Mouse (Mus musculus): ENCODE results near the gene Anapc15. TPM values are rescaled to one million over a fixed set of nuclear protein-coding genes. Genes with fewer than 3 reads are reported as not detected.

Anapc15 gene
- polyA plus RNA-seq, 2 experiments, result 60.5 to 68.9 TPM

- no peaks in the 10 kb centered on the region for H3K36me3 ChIP-seq (ENCODE audit: control insufficient read depth, insufficient read depth, low read length)
- 84% methylated on average over 6 of the region's 6 CpGs for WGBS
- H3K27me3 ChIP-seq (ENCODE audit: control insufficient read depth, insufficient read depth, low read length), result no peaks in the 10 kb centered on the region
- H3K9ac ChIP-seq (ENCODE audit: low read depth, low read length, severe bottlenecking), result no peak overlapping the region
- TF ChIP-seq POLR2A (IDR thresholded peaks at IDR 0.05; ENCODE audit: borderline replicate concordance, extremely low read depth, insufficient read depth, insufficient read length), result no peak
- ATAC-seq (ENCODE audit: low FRiP score, low read depth) (no peak), DNase-seq (ENCODE audit: low spot score) (no peak)
- no peak overlapping the region for H3K27ac ChIP-seq (replicated peaks; ENCODE audit: low read depth, low read length)
- no peaks in the 10 kb centered on the region for H3K9me3 ChIP-seq (ENCODE audit: control insufficient read depth, low read length)
- H3K4me2 ChIP-seq (replicated peaks; ENCODE audit: low read depth, low read length, severe bottlenecking), result no peak overlapping the region
- no peaks in the 10 kb centered on the region for H3K4me1 ChIP-seq (ENCODE audit: control insufficient read depth, insufficient read depth, low read length)
- H3K4me3 ChIP-seq (replicated peaks; ENCODE audit: low read length), result no peak overlapping the region
Measured at GRCm38 (mm10) chr7:101852846-101853245, 10.7 kb upstream of the Anapc15 start.

- no peak overlapping the region for H3K4me2 ChIP-seq (replicated peaks; ENCODE audit: low read depth, low read length, severe bottlenecking)
- H3K9me3 ChIP-seq (ENCODE audit: control insufficient read depth, low read length), result no peaks in the 10 kb centered on the region
- TF ChIP-seq POLR2A (IDR thresholded peaks at IDR 0.05; ENCODE audit: borderline replicate concordance, extremely low read depth, insufficient read depth, insufficient read length), result no peak
- no peaks in the 10 kb centered on the region for H3K27me3 ChIP-seq (ENCODE audit: control insufficient read depth, insufficient read depth, low read length)
- no peak overlapping the region for H3K9ac ChIP-seq (ENCODE audit: low read depth, low read length, severe bottlenecking)
- WGBS, result 80% methylated on average over 2 of the region's 2 CpGs
- H3K36me3 ChIP-seq (ENCODE audit: control insufficient read depth, insufficient read depth, low read length), result no peaks in the 10 kb centered on the region
- no peaks in the 10 kb centered on the region for H3K4me1 ChIP-seq (ENCODE audit: control insufficient read depth, insufficient read depth, low read length)
- DNase-seq (ENCODE audit: low spot score) (no peak), ATAC-seq (ENCODE audit: low FRiP score, low read depth) (no peak)
- H3K4me3 ChIP-seq (replicated peaks; ENCODE audit: low read length), result no peak overlapping the region
- no peak overlapping the region for H3K27ac ChIP-seq (replicated peaks; ENCODE audit: low read depth, low read length)
Measured at GRCm38 (mm10) chr7:101853816-101854215, 9.7 kb upstream of the Anapc15 start.

- WGBS, result 88% methylated on average over 4 of the region's 4 CpGs
- ATAC-seq (ENCODE audit: low FRiP score, low read depth), result no peak
- no peak for TF ChIP-seq POLR2A (IDR thresholded peaks at IDR 0.05; ENCODE audit: borderline replicate concordance, extremely low read depth, insufficient read depth, insufficient read length)
Measured at GRCm38 (mm10) chr7:101857094-101857493, 6.4 kb upstream of the Anapc15 start, which contains the start of gene Folr2. Gene Folr2, minus strand, starts transcription at chr7:101857194.

DNA sequence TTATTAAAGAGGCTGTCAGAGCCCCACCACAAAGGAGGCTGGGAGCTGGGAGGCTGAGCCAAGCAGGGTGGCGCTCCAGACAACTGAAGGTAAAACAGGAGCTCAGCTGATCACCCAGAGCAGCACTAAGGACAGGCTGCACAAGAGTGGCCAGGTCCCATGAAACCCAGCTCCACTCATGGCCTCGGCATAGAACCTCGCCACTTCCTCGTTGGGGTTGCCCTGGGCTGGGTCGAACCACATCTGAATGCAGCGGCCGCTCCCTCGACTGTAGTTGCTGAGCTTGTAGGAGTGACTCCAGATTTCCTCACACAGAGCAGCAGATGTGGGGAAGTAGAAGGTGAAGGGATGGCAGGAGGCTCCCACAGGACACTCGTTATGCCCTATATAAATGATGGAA, 5.2 kb upstream of the Anapc15 start:
- 64% methylated on average over 9 of the region's 9 CpGs for WGBS

More at GRCm38 (mm10) chr7:101857094-101857493, 6.4 kb upstream of the Anapc15 start, which contains the start of gene Folr2:
- no peak within 1 kb of the TSS for H3K4me3 ChIP-seq (replicated peaks; ENCODE audit: low read length)
- no peak within 1 kb of the TSS for H3K27ac ChIP-seq (replicated peaks; ENCODE audit: low read depth, low read length)
- no peaks in the 10 kb centered on the region for H3K27me3 ChIP-seq (ENCODE audit: control insufficient read depth, insufficient read depth, low read length)
- no peaks in the 10 kb centered on the region for H3K9me3 ChIP-seq (ENCODE audit: control insufficient read depth, low read length)
- DNase-seq (ENCODE audit: low spot score), result no peak
- no peak within 1 kb of the TSS for H3K9ac ChIP-seq (ENCODE audit: low read depth, low read length, severe bottlenecking)
- H3K4me2 ChIP-seq (replicated peaks; ENCODE audit: low read depth, low read length, severe bottlenecking), result no peak within 1 kb of the TSS
- H3K36me3 ChIP-seq (ENCODE audit: control insufficient read depth, insufficient read depth, low read length), result no peaks in the 10 kb centered on the region
- no peaks in the 10 kb centered on the region for H3K4me1 ChIP-seq (ENCODE audit: control insufficient read depth, insufficient read depth, low read length)

DNA sequence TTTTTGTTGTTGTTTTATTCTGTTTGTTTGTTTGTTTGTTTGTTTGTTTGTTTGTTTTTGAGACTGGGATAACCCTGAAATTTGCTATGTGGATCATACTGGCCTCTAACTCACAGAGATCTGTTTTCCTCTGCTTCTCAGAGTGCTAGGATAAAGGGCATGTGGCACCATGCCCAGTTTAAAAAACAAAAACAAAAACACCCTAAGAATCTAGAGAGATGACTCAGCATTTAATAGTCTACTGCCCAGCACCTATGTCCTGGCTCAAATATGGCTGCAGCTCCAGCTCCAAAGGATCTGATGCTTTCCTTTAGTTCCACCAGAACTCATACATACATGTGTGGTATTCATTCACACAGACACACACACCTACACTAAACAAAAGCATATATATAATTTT, 2.5 kb upstream of the Anapc15 start:
- Histone ChIP-seq H3K27ac (replicated peaks; ENCODE audit: low read depth, low read length) (no peak overlapping the region), H3K9me3 (ENCODE audit: control insufficient read depth, low read length) (no peaks in the 10 kb centered on the region), H3K4me1 (ENCODE audit: control insufficient read depth, insufficient read depth, low read length) (no peaks in the 10 kb centered on the region), H3K4me3 (replicated peaks; ENCODE audit: low read length) (no peak overlapping the region), H3K36me3 (ENCODE audit: control insufficient read depth, insufficient read depth, low read length) (no peaks in the 10 kb centered on the region), H3K9ac (ENCODE audit: low read depth, low read length, severe bottlenecking) (no peak overlapping the region), H3K27me3 (ENCODE audit: control insufficient read depth, insufficient read depth, low read length) (no peaks in the 10 kb centered on the region), H3K4me2 (replicated peaks; ENCODE audit: low read depth, low read length, severe bottlenecking) (no peak overlapping the region)
- no peak for DNase-seq (ENCODE audit: low spot score)
- TF ChIP-seq POLR2A (IDR thresholded peaks at IDR 0.05; ENCODE audit: borderline replicate concordance, extremely low read depth, insufficient read depth, insufficient read length), result no peak
- ATAC-seq (ENCODE audit: low FRiP score, low read depth), result no peak

More for the DNA sequence above, 5.2 kb upstream of the Anapc15 start:
- no peak overlapping the region for H3K4me3 ChIP-seq (replicated peaks; ENCODE audit: low read length)
- no peak for TF ChIP-seq POLR2A (IDR thresholded peaks at IDR 0.05; ENCODE audit: borderline replicate concordance, extremely low read depth, insufficient read depth, insufficient read length)
- ATAC-seq (ENCODE audit: low FRiP score, low read depth) (no peak), DNase-seq (ENCODE audit: low spot score) (no peak)
- H3K27me3 ChIP-seq (ENCODE audit: control insufficient read depth, insufficient read depth, low read length), result no peaks in the 10 kb centered on the region
- H3K9ac ChIP-seq (ENCODE audit: low read depth, low read length, severe bottlenecking), result no peak overlapping the region
- H3K4me2 ChIP-seq (replicated peaks; ENCODE audit: low read depth, low read length, severe bottlenecking), result no peak overlapping the region
- no peaks in the 10 kb centered on the region for H3K4me1 ChIP-seq (ENCODE audit: control insufficient read depth, insufficient read depth, low read length)
- H3K36me3 ChIP-seq (ENCODE audit: control insufficient read depth, insufficient read depth, low read length), result no peaks in the 10 kb centered on the region
- H3K9me3 ChIP-seq (ENCODE audit: control insufficient read depth, low read length), result no peaks in the 10 kb centered on the region
- H3K27ac ChIP-seq (replicated peaks; ENCODE audit: low read depth, low read length), result no peak overlapping the region

- Histone ChIP-seq H3K4me1 (ENCODE audit: control insufficient read depth, insufficient read depth, low read length) (no peaks in the 10 kb centered on the region), H3K4me2 (replicated peaks; ENCODE audit: low read depth, low read length, severe bottlenecking) (no peak overlapping the region), H3K27me3 (ENCODE audit: control insufficient read depth, insufficient read depth, low read length) (no peaks in the 10 kb centered on the region), H3K36me3 (ENCODE audit: control insufficient read depth, insufficient read depth, low read length) (no peaks in the 10 kb centered on the region), H3K9ac (ENCODE audit: low read depth, low read length, severe bottlenecking) (no peak overlapping the region), H3K4me3 (replicated peaks; ENCODE audit: low read length) (no peak overlapping the region), H3K9me3 (ENCODE audit: control insufficient read depth, low read length) (no peaks in the 10 kb centered on the region), H3K27ac (replicated peaks; ENCODE audit: low read depth, low read length) (no peak overlapping the region)
- ATAC-seq (ENCODE audit: low FRiP score, low read depth) (no peak), DNase-seq (ENCODE audit: low spot score) (no peak)
- TF ChIP-seq POLR2A (IDR thresholded peaks at IDR 0.05; ENCODE audit: borderline replicate concordance, extremely low read depth, insufficient read depth, insufficient read length), result no peak
- 73% methylated on average over 3 of the region's 3 CpGs for WGBS
Measured at GRCm38 (mm10) chr7:101862291-101862690, 1.2 kb upstream of the Anapc15 start.

Data from limb, embryonic 14.5 days (tissue).